Mouse (Mus musculus): ENCODE data around the gene Bend3. TPM values are rescaled to one million over a fixed set of nuclear protein-coding genes. Genes with fewer than 3 reads are reported as not detected.

Bend3 gene
- total and polyA plus RNA-seq, 2 experiments: 1.3 to 2.1 TPM

DNA sequence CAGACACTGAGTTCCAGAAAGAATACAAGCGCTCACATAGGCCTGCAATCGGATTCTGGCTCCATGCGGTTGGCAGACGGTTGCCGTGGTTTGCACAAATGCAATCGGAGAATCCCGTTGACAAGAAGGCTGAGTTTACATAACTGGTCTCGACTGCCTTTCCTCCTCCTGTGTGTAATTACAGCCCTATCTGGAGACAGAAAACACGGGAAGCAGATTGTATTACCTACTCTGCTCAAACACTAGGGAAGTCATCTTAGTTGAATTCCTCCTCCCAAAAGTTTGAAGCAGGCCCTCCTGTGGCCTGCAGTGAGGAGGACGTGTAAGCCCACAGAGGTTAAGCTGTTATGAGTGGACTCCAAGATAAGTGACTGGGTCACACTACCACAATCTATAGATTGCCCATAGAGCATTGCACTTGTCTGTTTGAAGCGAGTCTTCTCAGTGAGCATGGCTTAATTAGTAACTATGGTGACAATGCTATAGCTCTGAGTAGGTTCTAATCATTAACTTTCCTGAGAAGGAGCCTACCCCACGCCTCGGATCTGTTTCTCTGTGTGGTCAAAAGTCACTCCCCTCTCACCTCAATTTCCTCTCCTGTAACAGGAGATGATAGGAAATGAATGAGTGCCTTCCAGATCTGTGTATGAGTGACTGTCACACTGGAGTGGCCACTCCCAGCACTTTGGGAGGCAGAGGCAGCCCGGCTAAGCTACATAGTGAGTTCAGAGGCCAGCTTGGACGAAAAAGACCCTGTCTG is 37.5 kb upstream of the Bend3 start:
- peak; percentile 58 for DNase-seq (ENCODE audit: extremely low read depth, low read depth, low spot score)

GRCm38 (mm10) chr10:43448656-43449055 is 30.0 kb upstream of the Bend3 start:
- WGBS: 91% methylated on average over 3 of the region's 3 CpGs
- no peak for DNase-seq (ENCODE audit: extremely low read depth, low read depth, low spot score)
- Histone ChIP-seq H3K79me2 (ENCODE audit: control insufficient read depth, insufficient read depth, low read length) (no peaks in the 10 kb centered on the region), H3K9ac (ENCODE audit: low read depth, low read length) (no peak overlapping the region), H3K27me3 (ENCODE audit: control insufficient read depth, insufficient read depth, low read length) (no peaks in the 10 kb centered on the region), H3K4me3 (ENCODE audit: insufficient read depth, low read depth, low read length) (no peak overlapping the region), H3K4me1 (ENCODE audit: control insufficient read depth, insufficient read depth, low read length) (no peaks in the 10 kb centered on the region), H3K27ac (replicated peaks; ENCODE audit: insufficient read depth, low read depth, low read length) (no peak overlapping the region), H3K36me3 (ENCODE audit: control insufficient read depth, insufficient read depth, low read length) (no peaks in the 10 kb centered on the region)
- TF ChIP-seq CTCF (IDR thresholded peaks at IDR 0.05; ENCODE audit: low read depth, low read length): no peak
- no peak for TF ChIP-seq POLR2A (IDR thresholded peaks at IDR 0.05; ENCODE audit: extremely low read depth, insufficient read depth, low read length)

More for the DNA sequence above, 37.5 kb upstream of the Bend3 start:
- TF ChIP-seq POLR2A (IDR thresholded peaks at IDR 0.05; ENCODE audit: extremely low read depth, insufficient read depth, low read length) (no peak), CTCF (IDR thresholded peaks at IDR 0.05; ENCODE audit: low read depth, low read length) (no peak)
- no peak overlapping the region for H3K4me3 ChIP-seq (ENCODE audit: insufficient read depth, low read depth, low read length)
- no peaks in the 10 kb centered on the region for H3K36me3 ChIP-seq (ENCODE audit: control insufficient read depth, insufficient read depth, low read length)
- no peaks in the 10 kb centered on the region for H3K27me3 ChIP-seq (ENCODE audit: control insufficient read depth, insufficient read depth, low read length)
- H3K4me1 ChIP-seq (ENCODE audit: control insufficient read depth, insufficient read depth, low read length): peaks cover 9% of the 10 kb centered on the region
- no peaks in the 10 kb centered on the region for H3K79me2 ChIP-seq (ENCODE audit: control insufficient read depth, insufficient read depth, low read length)
- WGBS: 22% methylated on average over 15 of the region's 15 CpGs
- no peak overlapping the region for H3K9ac ChIP-seq (ENCODE audit: low read depth, low read length)
- no peak overlapping the region for H3K27ac ChIP-seq (replicated peaks; ENCODE audit: insufficient read depth, low read depth, low read length)

DNA sequence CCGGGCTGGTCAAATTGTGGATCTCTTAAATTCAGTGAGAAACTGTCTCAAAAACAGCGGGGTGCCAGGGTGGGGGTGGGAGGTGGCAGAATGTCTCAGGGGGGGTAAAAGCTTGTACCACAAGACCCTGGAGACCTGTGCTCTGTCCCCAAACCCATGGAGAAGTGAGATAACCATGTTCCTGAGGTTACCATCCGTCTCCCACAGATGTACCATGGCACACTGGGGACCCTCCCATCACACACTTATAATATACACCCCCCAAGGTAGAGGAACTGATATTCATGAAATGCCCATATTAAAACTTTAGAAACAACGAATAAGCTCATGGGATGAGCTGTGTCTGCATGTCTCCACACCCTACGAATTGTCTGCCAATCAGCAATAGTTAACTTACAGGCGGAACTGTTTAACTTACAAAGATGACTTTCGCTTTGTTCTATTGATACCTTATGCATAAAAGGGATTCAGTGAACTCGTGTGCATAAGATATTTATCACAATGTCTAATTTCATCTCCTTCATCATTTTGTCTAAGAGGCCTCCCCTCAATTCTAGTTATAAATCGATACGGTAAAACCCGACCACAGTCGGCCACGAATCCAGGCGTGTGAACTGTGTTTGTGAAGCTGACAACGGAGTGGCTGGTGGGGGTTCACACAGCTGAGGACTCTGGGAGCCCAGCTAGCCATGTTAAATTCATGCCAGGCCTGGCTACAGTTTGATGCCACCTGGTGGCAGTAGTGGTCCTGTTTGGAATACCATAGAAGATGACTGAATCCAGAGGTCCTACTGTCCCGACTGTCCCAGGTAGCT is 26.6 kb upstream of the Bend3 start:
- 20% methylated on average over 16 of the region's 16 CpGs for WGBS
- H3K27me3 ChIP-seq (ENCODE audit: control insufficient read depth, insufficient read depth, low read length): no peaks in the 10 kb centered on the region
- no peaks in the 10 kb centered on the region for H3K36me3 ChIP-seq (ENCODE audit: control insufficient read depth, insufficient read depth, low read length)
- no peak overlapping the region for H3K4me3 ChIP-seq (ENCODE audit: insufficient read depth, low read depth, low read length)
- DNase-seq (ENCODE audit: extremely low read depth, low read depth, low spot score): peak; percentile 62
- H3K27ac ChIP-seq (replicated peaks; ENCODE audit: insufficient read depth, low read depth, low read length): no peak overlapping the region
- no peaks in the 10 kb centered on the region for H3K79me2 ChIP-seq (ENCODE audit: control insufficient read depth, insufficient read depth, low read length)
- no peaks in the 10 kb centered on the region for H3K4me1 ChIP-seq (ENCODE audit: control insufficient read depth, insufficient read depth, low read length)
- H3K9ac ChIP-seq (ENCODE audit: low read depth, low read length): no peak overlapping the region
- TF ChIP-seq POLR2A (IDR thresholded peaks at IDR 0.05; ENCODE audit: extremely low read depth, insufficient read depth, low read length) (no peak), CTCF (IDR thresholded peaks at IDR 0.05; ENCODE audit: low read depth, low read length) (peak; percentile 74)

- Histone ChIP-seq H3K4me3 (ENCODE audit: insufficient read depth, low read depth, low read length) (no peak overlapping the region), H3K79me2 (ENCODE audit: control insufficient read depth, insufficient read depth, low read length) (no peaks in the 10 kb centered on the region), H3K4me1 (ENCODE audit: control insufficient read depth, insufficient read depth, low read length) (no peaks in the 10 kb centered on the region), H3K36me3 (ENCODE audit: control insufficient read depth, insufficient read depth, low read length) (no peaks in the 10 kb centered on the region), H3K9ac (ENCODE audit: low read depth, low read length) (no peak overlapping the region), H3K27ac (replicated peaks; ENCODE audit: insufficient read depth, low read depth, low read length) (no peak overlapping the region), H3K27me3 (ENCODE audit: control insufficient read depth, insufficient read depth, low read length) (no peaks in the 10 kb centered on the region)
- TF ChIP-seq POLR2A (IDR thresholded peaks at IDR 0.05; ENCODE audit: extremely low read depth, insufficient read depth, low read length): no peak
- no peak for TF ChIP-seq CTCF (IDR thresholded peaks at IDR 0.05; ENCODE audit: low read depth, low read length)
- no peak for DNase-seq (ENCODE audit: extremely low read depth, low read depth, low spot score)
- WGBS: 19% methylated on average over 5 of the region's 5 CpGs
Observed at GRCm38 (mm10) chr10:43452663-43452996, 26.0 kb upstream of the Bend3 start.

- no peak for TF ChIP-seq POLR2A (IDR thresholded peaks at IDR 0.05; ENCODE audit: extremely low read depth, insufficient read depth, low read length)
- no peak for TF ChIP-seq CTCF (IDR thresholded peaks at IDR 0.05; ENCODE audit: low read depth, low read length)
- H3K9ac ChIP-seq (ENCODE audit: low read depth, low read length): no peak overlapping the region
- H3K79me2 ChIP-seq (ENCODE audit: control insufficient read depth, insufficient read depth, low read length): no peaks in the 10 kb centered on the region
- H3K4me1 ChIP-seq (ENCODE audit: control insufficient read depth, insufficient read depth, low read length): no peaks in the 10 kb centered on the region
- no peak overlapping the region for H3K4me3 ChIP-seq (ENCODE audit: insufficient read depth, low read depth, low read length)
- no peaks in the 10 kb centered on the region for H3K36me3 ChIP-seq (ENCODE audit: control insufficient read depth, insufficient read depth, low read length)
- WGBS: 95% methylated on average over 1 of the region's 1 CpGs
- DNase-seq (ENCODE audit: extremely low read depth, low read depth, low spot score): no peak
- no peaks in the 10 kb centered on the region for H3K27me3 ChIP-seq (ENCODE audit: control insufficient read depth, insufficient read depth, low read length)
- no peak overlapping the region for H3K27ac ChIP-seq (replicated peaks; ENCODE audit: insufficient read depth, low read depth, low read length)
Observed at GRCm38 (mm10) chr10:43454219-43454618, 24.4 kb upstream of the Bend3 start.

DNA sequence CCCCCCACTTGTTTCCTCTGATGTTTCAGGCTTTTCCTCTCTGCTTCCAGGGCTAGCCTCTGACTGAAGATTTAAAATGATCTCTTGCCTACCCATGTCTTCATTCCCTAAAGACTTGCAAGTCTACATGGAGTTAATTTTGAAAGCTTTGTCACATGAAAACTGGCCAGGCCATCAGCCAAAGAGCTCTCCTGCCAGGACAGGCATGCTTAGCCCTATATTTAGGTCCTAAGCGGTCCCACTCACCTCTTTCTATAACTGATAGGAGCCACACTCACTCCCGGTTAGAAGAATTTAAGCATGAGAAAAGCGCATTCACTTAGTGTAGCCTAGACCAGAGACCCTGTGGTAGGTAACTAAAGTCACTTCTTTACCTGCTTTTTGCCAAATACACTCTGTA is 24.0 kb upstream of the Bend3 start:
- H3K27ac ChIP-seq (replicated peaks; ENCODE audit: insufficient read depth, low read depth, low read length): no peak overlapping the region
- TF ChIP-seq CTCF (IDR thresholded peaks at IDR 0.05; ENCODE audit: low read depth, low read length) (no peak), POLR2A (IDR thresholded peaks at IDR 0.05; ENCODE audit: extremely low read depth, insufficient read depth, low read length) (no peak)
- DNase-seq (ENCODE audit: extremely low read depth, low read depth, low spot score): no peak
- no peaks in the 10 kb centered on the region for H3K27me3 ChIP-seq (ENCODE audit: control insufficient read depth, insufficient read depth, low read length)
- WGBS: 94% methylated on average over 3 of the region's 3 CpGs
- no peaks in the 10 kb centered on the region for H3K36me3 ChIP-seq (ENCODE audit: control insufficient read depth, insufficient read depth, low read length)
- no peak overlapping the region for H3K9ac ChIP-seq (ENCODE audit: low read depth, low read length)
- no peaks in the 10 kb centered on the region for H3K79me2 ChIP-seq (ENCODE audit: control insufficient read depth, insufficient read depth, low read length)
- no peaks in the 10 kb centered on the region for H3K4me1 ChIP-seq (ENCODE audit: control insufficient read depth, insufficient read depth, low read length)
- no peak overlapping the region for H3K4me3 ChIP-seq (ENCODE audit: insufficient read depth, low read depth, low read length)
